Mouse (Mus musculus) liver, embryonic 11.5 days (tissue): ENCODE measurements at regions not wholly inside any gene's neighbourhood (a gene's known extent, or its start where the extent isn't known, plus 50 kb on each side); places are given as distances from the start of the nearest gene placed in this dataset.

Experiments used
- ATAC-seq: fragments of 200-750 bp; cut with Nextera tagmentation; replicated peaks from 2 replicates; pipeline ENCODE4 v1.8.0; 2017; ENCODE audit warnings: moderate number of reproducible peaks, mild to moderate bottlenecking, moderate TSS enrichment, moderate library complexity; ENCODE audit not compliant: low FRiP score
- DNase-seq: peaks from one replicate; pipeline ENCODE4 v3.0.0-alpha.2; 2017; ENCODE audit warnings: low spot score
- H3K27ac ChIP-seq: fragments of 300-500 bp; sonication (generic); 2 replicates; pipeline ENCODE4 v1.5.1; 2014; ENCODE audit warnings: mild to moderate bottlenecking, low read depth, low read length, control low read depth
- H3K27me3 ChIP-seq: fragments of 300-500 bp; sonication (generic); replicated peaks from 2 replicates; pipeline ENCODE4 v1.6.1; 2014; ENCODE audit warnings: low read length, mixed read lengths; ENCODE audit not compliant: control insufficient read depth, insufficient read depth
- H3K36me3 ChIP-seq: fragments of 300-500 bp; sonication (generic); 2 replicates; pipeline ENCODE4 v1.6.1; 2014; ENCODE audit warnings: mild to moderate bottlenecking, low read length, moderate library complexity, mixed read lengths; ENCODE audit not compliant: control insufficient read depth, insufficient read depth
- H3K4me1 ChIP-seq: fragments of 300-500 bp; sonication (generic); replicated peaks from 2 replicates; pipeline ENCODE4 v1.6.1; 2014; ENCODE audit warnings: low read length, mixed read lengths; ENCODE audit not compliant: control insufficient read depth, insufficient read depth
- H3K4me2 ChIP-seq: fragments of 300-500 bp; sonication (generic); 2 replicates; pipeline ENCODE4 v1.6.1; 2014; ENCODE audit warnings: mild to moderate bottlenecking, control low read depth, moderate library complexity
- H3K4me3 ChIP-seq: fragments of 300-500 bp; sonication (generic); 2 replicates; pipeline ENCODE4 v1.5.1; 2014; ENCODE audit warnings: low read depth, low read length, control low read depth
- H3K9ac ChIP-seq: fragments of 300-500 bp; sonication (generic); 2 replicates; pipeline ENCODE4 v1.6.1; 2014; ENCODE audit warnings: low read depth, low read length, control low read depth
- H3K9me3 ChIP-seq: fragments of 300-500 bp; sonication (generic); 2 replicates; pipeline ENCODE4 v1.6.1; 2016; ENCODE audit warnings: low read length, inconsistent platforms, mixed read lengths; ENCODE audit not compliant: control insufficient read depth
- WGBS: fragments of 180-500 bp; shearing (Covaris S2); extraction: QIAGEN DNeasy Blood & Tissue Kit; methylation state at CpG from one replicate; pipeline ENCODE4 v1.1.7; 2014; 5-methylcytosine and 5-hydroxymethylcytosine counted together

DNA sequence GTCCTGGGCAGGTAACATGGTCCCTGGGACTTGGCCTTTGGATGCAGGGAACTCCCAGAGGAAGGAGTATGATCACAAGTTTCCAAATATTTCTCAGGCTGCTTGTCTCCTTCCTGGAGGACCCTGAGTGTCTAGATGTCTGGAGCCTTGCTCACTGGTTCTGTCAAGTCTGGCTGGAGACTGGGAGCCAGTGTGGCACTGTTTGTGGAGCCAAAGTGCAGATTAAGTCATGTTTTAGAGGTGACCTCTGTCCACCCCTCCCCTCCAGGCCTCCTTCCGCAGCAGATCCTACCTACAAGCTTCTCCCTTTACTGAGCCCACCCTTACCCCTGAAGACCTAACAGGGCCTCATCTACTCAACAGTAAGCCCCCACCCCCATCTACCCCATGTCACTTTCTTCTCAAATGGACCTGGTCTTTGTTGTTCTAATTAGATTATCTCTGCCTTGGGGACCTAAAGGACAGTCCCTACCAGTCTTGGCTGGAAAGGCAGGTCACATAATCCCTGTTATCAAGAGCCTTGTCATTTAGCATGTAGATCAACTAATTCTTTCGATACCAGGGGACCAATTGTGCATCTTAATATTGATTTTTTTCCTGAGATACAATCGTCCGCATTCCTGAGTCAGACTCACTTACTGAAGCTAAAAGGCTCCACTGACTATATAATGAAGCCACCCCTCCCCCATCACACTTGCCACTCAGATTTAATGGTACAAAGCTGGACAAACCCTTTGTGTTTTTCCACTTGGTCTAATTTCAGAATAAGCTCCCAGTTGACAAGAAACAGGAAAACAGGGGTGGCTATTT, 148.2 kb upstream of the Tbx20 start:
- Histone ChIP-seq H3K9me3 (no peaks in the 10 kb centered on the region), H3K27ac (no peak overlapping the region), H3K36me3 (no peaks in the 10 kb centered on the region), H3K9ac (no peak overlapping the region), H3K27me3 (no peaks in the 10 kb centered on the region), H3K4me3 (no peak overlapping the region), H3K4me1 (peaks cover 3% of the 10 kb centered on the region; the same call in 1 of the 2 replicates), H3K4me2 (no peak overlapping the region)
- no peak for DNase-seq
- ATAC-seq: no peak
- WGBS: 70% methylated on average over 4 of the region's 4 CpGs

DNA sequence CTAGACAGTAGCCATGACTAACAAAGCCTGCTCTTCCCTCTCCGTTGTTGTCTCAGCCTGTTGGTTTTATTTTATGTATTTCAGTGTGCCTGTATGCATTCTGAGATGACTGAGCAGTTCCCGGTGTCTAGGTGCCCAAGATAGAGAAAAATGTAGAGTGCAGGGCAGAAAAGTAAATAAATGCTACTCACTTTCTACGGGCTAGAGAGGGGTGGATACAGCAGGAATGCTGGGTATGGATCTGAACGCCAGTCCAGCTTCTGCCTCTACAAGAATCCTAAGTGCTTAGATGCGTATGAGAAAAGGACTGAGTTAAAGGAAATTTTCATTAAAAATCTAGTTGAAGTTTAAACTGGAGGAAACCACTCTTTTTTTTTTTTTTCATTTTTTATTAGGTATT, 149.4 kb upstream of the Tbx20 start:
- 77% methylated on average over 5 of the region's 5 CpGs for WGBS
- ATAC-seq: no peak
- Histone ChIP-seq H3K36me3 (no peaks in the 10 kb centered on the region), H3K9me3 (no peaks in the 10 kb centered on the region), H3K27ac (no peak overlapping the region), H3K4me1 (peaks cover 3% of the 10 kb centered on the region; the same call in 1 of the 2 replicates), H3K4me2 (no peak overlapping the region), H3K4me3 (no peak overlapping the region), H3K27me3 (no peaks in the 10 kb centered on the region), H3K9ac (no peak overlapping the region)
- DNase-seq: no peak

DNA sequence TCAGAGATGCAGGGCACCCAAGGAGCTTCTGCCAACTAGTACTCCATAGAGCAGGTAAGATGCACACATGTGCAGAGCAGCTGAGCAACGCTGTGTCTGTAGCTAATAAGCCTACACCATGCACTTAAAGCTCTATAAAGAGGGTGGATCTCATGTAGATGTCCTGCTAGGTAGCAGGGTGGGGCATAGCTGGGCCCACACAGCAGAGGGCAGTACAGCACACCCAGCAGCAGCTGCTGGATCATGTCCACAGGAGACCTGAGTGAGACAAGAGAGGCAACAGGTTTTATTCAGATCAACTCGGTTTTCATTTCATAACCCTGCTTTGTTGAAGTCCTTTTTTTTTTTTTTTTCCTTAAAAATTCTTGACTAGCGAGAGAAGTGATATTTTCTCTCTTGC, 151.5 kb upstream of the Gm10181 start:
- ATAC-seq: 0 out of 2 replicates have a peak, but pooled peaks have one; percentile 47
- no peak overlapping the region for H3K27ac ChIP-seq
- DNase-seq: no peak
- no peak overlapping the region for H3K9ac ChIP-seq
- H3K4me3 ChIP-seq: no peak overlapping the region
- H3K9me3 ChIP-seq: no peaks in the 10 kb centered on the region
- H3K4me2 ChIP-seq: no peak overlapping the region
- WGBS: 50% methylated on average over 3 of the region's 3 CpGs
- H3K4me1 ChIP-seq: no peaks in the 10 kb centered on the region
- H3K36me3 ChIP-seq: no peaks in the 10 kb centered on the region
- H3K27me3 ChIP-seq: no peaks in the 10 kb centered on the region

DNA sequence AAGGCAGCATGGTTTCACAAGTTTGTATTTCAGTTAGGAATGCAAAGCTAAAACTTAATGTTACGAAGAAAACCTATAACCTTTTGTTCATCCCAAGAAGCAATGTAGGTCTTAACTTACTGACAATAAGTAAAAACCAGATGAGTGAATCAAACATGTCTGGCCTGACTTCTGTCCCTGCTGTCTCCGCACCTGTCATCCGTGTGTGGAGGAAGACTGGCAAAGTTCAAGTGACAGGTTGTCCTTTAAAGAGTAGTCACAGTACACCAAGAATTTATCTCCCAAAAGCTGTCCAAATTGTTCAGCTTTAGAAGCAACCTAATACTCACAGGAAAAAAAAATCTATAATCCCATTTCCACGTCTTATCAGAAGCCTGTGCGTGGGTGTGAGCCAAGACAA, 146.3 kb upstream of the Gm10181 start:
- WGBS: 67% methylated on average over 5 of the region's 5 CpGs
- no peak overlapping the region for H3K4me2 ChIP-seq
- DNase-seq (no peak), ATAC-seq (no peak)
- no peaks in the 10 kb centered on the region for H3K27me3 ChIP-seq
- H3K4me3 ChIP-seq: no peak overlapping the region
- no peaks in the 10 kb centered on the region for H3K36me3 ChIP-seq
- H3K9me3 ChIP-seq: no peaks in the 10 kb centered on the region
- H3K27ac ChIP-seq: no peak overlapping the region
- H3K4me1 ChIP-seq: no peaks in the 10 kb centered on the region
- no peak overlapping the region for H3K9ac ChIP-seq

DNA sequence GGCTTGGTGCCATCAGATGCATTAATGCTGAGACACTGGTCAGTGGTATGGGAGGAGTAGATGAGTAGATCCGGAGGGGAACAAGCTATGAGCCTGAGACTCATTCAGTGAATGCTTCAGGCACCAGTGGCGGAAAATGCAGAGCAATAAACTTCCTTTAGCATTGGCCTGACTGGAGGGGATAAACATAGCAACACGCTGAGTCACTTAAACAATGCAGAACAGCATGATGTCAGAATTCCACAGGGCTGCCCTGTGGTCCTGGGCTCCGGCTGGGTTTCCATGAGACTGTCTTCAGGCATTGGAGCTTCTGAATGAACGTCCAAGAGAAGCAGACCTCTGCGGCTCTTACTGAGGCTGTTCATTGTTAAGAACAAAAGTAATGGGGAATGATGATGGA, 145.4 kb upstream of the Gm10181 start:
- Histone ChIP-seq H3K9ac (no peak overlapping the region), H3K27me3 (no peaks in the 10 kb centered on the region), H3K36me3 (no peaks in the 10 kb centered on the region), H3K4me3 (no peak overlapping the region), H3K4me2 (no peak overlapping the region), H3K4me1 (no peaks in the 10 kb centered on the region), H3K27ac (no peak overlapping the region), H3K9me3 (no peaks in the 10 kb centered on the region)
- WGBS: 36% methylated on average over 6 of the region's 6 CpGs
- ATAC-seq: no peak
- no peak for DNase-seq

DNA sequence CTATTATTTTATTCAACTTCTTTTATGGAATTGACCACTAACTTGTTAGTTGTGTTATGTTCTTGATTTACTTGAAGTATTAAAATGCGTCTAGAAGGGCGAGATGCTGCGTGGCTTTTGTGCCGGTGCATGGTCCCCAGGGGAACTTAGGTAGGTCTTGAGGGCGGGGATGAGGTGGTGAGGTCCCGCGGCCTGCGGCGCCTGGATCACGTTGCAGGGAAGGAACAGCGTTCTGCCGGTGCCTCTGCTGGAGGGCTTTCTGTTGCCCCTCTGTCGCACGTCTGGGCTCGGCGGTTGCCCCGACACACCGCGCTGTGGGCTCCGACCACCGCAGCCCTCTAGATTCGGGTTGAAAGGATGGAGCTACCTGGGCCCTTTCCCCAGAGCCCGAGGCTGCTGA, 136.7 kb upstream of the Gm10181 start:
- no peak for ATAC-seq
- no peak for DNase-seq
- WGBS: 32% methylated on average over 23 of the region's 23 CpGs
- Histone ChIP-seq H3K9me3 (no peaks in the 10 kb centered on the region), H3K9ac (no peak overlapping the region), H3K27me3 (peaks cover 7% of the 10 kb centered on the region), H3K4me1 (no peaks in the 10 kb centered on the region), H3K27ac (no peak overlapping the region), H3K4me3 (no peak overlapping the region), H3K4me2 (no peak overlapping the region), H3K36me3 (no peaks in the 10 kb centered on the region)

DNA sequence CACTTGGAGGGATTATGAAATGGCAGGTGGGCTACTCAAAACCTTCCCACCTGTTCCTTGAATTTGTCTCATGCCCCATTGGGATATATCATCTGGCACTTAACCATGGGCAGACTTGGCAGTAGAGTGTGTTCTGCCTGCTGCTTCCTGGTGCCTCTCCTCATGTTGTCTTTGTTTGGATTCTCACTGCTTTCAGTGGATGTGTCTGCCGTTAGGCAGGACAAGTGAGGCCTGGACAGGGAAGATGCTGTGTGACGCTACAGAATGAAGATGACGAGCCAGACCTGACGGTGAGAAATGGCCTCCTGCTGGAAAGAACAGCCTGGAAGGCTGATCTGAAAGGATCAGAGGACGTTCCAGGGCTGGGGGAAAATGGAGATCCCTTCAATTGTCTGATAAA, 133.6 kb upstream of the Gm10181 start:
- no peak overlapping the region for H3K9ac ChIP-seq
- H3K27ac ChIP-seq: no peak overlapping the region
- 65% methylated on average over 5 of the region's 5 CpGs for WGBS
- no peak overlapping the region for H3K4me2 ChIP-seq
- H3K27me3 ChIP-seq: peaks cover 7% of the 10 kb centered on the region
- no peaks in the 10 kb centered on the region for H3K9me3 ChIP-seq
- H3K4me3 ChIP-seq: no peak overlapping the region
- ATAC-seq: no peak
- H3K36me3 ChIP-seq: no peaks in the 10 kb centered on the region
- H3K4me1 ChIP-seq: no peaks in the 10 kb centered on the region
- no peak for DNase-seq

DNA sequence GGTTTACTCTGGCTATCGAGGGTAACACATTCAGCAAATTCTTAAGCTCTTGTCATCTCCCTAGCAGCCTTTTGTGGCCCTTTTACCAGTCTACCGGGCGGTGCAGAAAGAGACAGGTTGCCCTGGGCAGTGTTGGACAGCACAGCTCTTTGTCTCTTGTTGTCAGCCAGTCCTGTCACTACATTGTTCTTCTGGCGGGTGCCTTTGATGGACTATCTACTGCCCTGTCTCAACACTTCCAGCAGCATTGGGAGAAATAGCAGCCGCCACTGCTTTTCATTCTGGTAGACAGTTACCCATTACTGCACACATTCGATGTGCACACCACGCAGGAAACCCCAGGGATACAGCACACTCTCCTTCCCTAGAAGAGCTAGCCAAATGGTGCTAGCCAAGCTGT, 132.7 kb upstream of the Gm10181 start:
- DNase-seq: no peak
- Histone ChIP-seq H3K4me1 (no peaks in the 10 kb centered on the region), H3K27me3 (peaks cover 7% of the 10 kb centered on the region), H3K27ac (no peak overlapping the region), H3K4me3 (no peak overlapping the region), H3K4me2 (no peak overlapping the region), H3K9me3 (no peaks in the 10 kb centered on the region), H3K36me3 (no peaks in the 10 kb centered on the region), H3K9ac (no peak overlapping the region)
- WGBS: 72% methylated on average over 7 of the region's 7 CpGs
- no peak for ATAC-seq

DNA sequence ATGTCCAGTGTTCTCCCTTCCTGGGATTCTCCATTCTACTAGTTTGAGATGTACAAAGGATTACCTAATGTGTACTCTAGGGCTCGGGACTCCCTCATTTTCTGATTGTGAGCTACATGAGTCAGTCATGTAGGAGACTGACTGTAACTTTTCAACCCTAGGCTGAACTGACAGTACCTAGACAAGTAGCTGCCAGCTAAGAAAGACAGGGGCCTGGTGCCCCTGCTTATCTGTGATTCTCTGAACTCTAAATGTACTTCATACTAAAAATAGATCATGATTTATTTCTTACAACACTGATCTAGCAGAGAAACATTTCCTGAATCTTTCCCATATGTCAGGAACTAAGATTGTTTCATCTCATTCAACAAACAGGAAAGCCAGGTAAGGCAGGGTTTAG, 125.9 kb upstream of the Gm10181 start:
- H3K4me1 ChIP-seq: no peaks in the 10 kb centered on the region
- ATAC-seq: no peak
- H3K9me3 ChIP-seq: no peaks in the 10 kb centered on the region
- no peak overlapping the region for H3K27ac ChIP-seq
- no peak overlapping the region for H3K4me3 ChIP-seq
- 63% methylated on average over 1 of the region's 1 CpGs for WGBS
- H3K27me3 ChIP-seq: no peaks in the 10 kb centered on the region
- H3K4me2 ChIP-seq: no peak overlapping the region
- H3K9ac ChIP-seq: no peak overlapping the region
- DNase-seq: no peak
- H3K36me3 ChIP-seq: no peaks in the 10 kb centered on the region
